Mouse (Mus musculus): ENCODE results near the gene Top3a. TPM values are rescaled to one million over a fixed set of nuclear protein-coding genes. Genes with fewer than 3 reads are reported as not detected.
"Not testable (repeated sequence)": the region's sequence is repeated elsewhere in the genome, so short reads cannot be mapped to it uniquely, and the experiment has no call there.

The Top3a gene
- polyA plus RNA-seq (2016; fragmentation: Nextera tagmentation; extraction: Ambion mirVana): 16.0 and 17.8 TPM in 2 replicates

GRCm38 (mm10) chr11:60776829-60777740 is at the start of gene Top3a, which contains the start of gene Smcr8:
TSS of gene Top3a (minus strand) at chr11:60777365.
TSS of gene Smcr8 (plus strand) at chr11:60777524.
- H3K27me3 ChIP-seq (ENCODE audit: insufficient read depth, poor library complexity, severe bottlenecking): no peaks in the 10 kb centered on the region
- H3K4me3 ChIP-seq: peak within 1 kb of the TSS; percentile 83
- H3K9me3 ChIP-seq: no peaks in the 10 kb centered on the region
- H3K36me3 ChIP-seq: peaks cover 32% of the 10 kb centered on the region
- DNase-seq (ENCODE audit: low spot score): peak; percentile 97
- peaks cover 54% of the 10 kb centered on the region for H3K4me1 ChIP-seq
- under 1% methylated on average over 62 of the region's 62 CpGs for WGBS
- peak within 1 kb of the TSS; percentile 92 for H3K27ac ChIP-seq

- DNase-seq (ENCODE audit: low spot score): no peak
- H3K4me1 ChIP-seq: peaks cover 6% of the 10 kb centered on the region
- 52% methylated on average over 1 of the region's 1 CpGs for WGBS
- H3K27me3 ChIP-seq (ENCODE audit: insufficient read depth, poor library complexity, severe bottlenecking): no peaks in the 10 kb centered on the region
- no peaks in the 10 kb centered on the region for H3K9me3 ChIP-seq
- H3K27ac ChIP-seq: no peak overlapping the region
- H3K36me3 ChIP-seq: no peaks in the 10 kb centered on the region
- H3K4me3 ChIP-seq: no peak overlapping the region
Observed at GRCm38 (mm10) chr11:60826700-60827099, 49.5 kb upstream of the Top3a start.

DNA sequence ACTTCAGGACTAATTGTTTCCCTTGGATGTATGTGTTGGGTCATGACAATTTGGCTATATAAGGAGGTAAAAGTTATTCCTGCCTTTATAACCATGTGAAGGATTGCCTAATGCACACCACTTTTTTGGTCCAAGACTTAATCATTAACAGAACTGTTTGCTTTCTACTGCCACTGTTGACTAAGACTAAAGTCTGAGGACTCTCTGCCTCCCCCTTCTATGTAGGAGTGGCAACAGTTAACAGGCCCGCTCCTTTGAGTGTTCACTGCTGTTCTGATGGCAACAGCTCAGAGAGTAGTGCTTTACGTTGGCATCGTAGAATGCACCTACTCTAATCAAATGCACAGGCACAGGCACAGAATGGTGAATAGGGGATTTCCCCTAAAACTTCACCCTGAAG is 48.0 kb upstream of the Top3a start:
- no peaks in the 10 kb centered on the region for H3K4me1 ChIP-seq
- DNase-seq (ENCODE audit: low spot score): no peak
- no peak overlapping the region for H3K27ac ChIP-seq
- H3K9me3 ChIP-seq: no peaks in the 10 kb centered on the region
- H3K4me3 ChIP-seq: no peak overlapping the region
- no peaks in the 10 kb centered on the region for H3K36me3 ChIP-seq
- H3K27me3 ChIP-seq (ENCODE audit: insufficient read depth, poor library complexity, severe bottlenecking): no peaks in the 10 kb centered on the region
- WGBS: 82% methylated on average over 3 of the region's 3 CpGs

- Histone ChIP-seq H3K9me3 (no peaks in the 10 kb centered on the region), H3K27me3 (ENCODE audit: insufficient read depth, poor library complexity, severe bottlenecking) (no peaks in the 10 kb centered on the region), H3K4me3 (no peak overlapping the region), H3K27ac (no peak overlapping the region), H3K4me1 (no peaks in the 10 kb centered on the region), H3K36me3 (no peaks in the 10 kb centered on the region)
- 64% methylated on average over 2 of the region's 2 CpGs for WGBS
- DNase-seq (ENCODE audit: low spot score): no peak
Observed at GRCm38 (mm10) chr11:60823771-60824170, 46.6 kb upstream of the Top3a start.

GRCm38 (mm10) chr11:60816398-60816797 is 39.2 kb upstream of the Top3a start:
- Histone ChIP-seq H3K27ac (no peak overlapping the region), H3K36me3 (no peaks in the 10 kb centered on the region), H3K4me1 (no peaks in the 10 kb centered on the region), H3K27me3 (ENCODE audit: insufficient read depth, poor library complexity, severe bottlenecking) (no peaks in the 10 kb centered on the region), H3K9me3 (no peaks in the 10 kb centered on the region), H3K4me3 (no peak overlapping the region)
- WGBS: 60% methylated on average over 5 of the region's 5 CpGs
- DNase-seq (ENCODE audit: low spot score): no peak

DNA sequence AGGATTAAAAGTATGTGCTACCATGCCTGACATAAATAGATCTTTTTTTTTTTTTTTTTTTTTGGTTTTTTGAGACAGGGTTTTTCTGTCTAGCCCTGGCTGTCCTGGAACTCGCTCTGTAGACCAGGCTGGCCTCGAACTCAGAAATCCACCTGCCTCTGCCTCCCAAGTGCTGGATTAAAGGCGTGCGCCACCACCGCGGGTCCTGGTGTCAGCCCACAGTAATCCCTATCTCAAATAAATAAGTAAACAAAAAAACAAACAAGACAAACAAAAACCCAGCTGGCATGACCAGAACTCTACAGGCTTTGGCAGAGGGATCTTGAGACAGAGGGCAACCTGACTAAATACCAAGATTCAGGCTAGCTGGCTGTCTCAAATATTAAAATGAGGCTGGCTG is 34.5 kb upstream of the Top3a start, which contains the start of gene Shmt1:
TSS of gene Shmt1 (minus strand) at position 101 of the 400 bp plus-strand sequence.
- not testable (repeated sequence) for H3K9me3 ChIP-seq; H3K27me3 ChIP-seq (ENCODE audit: insufficient read depth, poor library complexity, severe bottlenecking); DNase-seq (ENCODE audit: low spot score); H3K36me3 ChIP-seq
- H3K27ac ChIP-seq: peak within 1 kb of the TSS; percentile 84
- H3K4me1 ChIP-seq: peaks cover 29% of the 10 kb centered on the region
- peak within 1 kb of the TSS; percentile 64 for H3K4me3 ChIP-seq
- 24% methylated on average over 6 of the region's 6 CpGs for WGBS

DNA sequence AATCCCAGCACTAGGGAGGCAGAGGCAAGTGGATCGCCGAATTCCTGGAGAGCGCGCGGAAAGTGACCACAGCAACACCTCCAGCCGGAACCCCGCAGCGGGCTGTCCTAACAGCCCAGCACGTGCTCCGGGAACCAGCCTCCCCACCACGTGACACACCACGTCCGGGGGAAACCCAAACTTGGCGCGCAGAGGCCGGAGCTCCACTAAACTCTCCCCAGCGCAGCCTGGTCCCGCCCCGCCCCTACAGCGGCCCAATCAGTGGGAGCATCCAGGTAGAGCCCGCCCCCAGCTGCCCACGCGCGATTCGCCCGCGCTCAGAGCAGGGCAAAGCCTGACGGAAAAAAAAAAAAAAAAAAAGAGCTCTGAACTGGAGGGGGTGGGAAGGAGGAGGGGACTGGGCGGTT is 33.9 kb upstream of the Top3a start:
- peak; percentile 99 for DNase-seq (ENCODE audit: low spot score)
- H3K27ac ChIP-seq: peak overlapping the region; percentile 84

DNA sequence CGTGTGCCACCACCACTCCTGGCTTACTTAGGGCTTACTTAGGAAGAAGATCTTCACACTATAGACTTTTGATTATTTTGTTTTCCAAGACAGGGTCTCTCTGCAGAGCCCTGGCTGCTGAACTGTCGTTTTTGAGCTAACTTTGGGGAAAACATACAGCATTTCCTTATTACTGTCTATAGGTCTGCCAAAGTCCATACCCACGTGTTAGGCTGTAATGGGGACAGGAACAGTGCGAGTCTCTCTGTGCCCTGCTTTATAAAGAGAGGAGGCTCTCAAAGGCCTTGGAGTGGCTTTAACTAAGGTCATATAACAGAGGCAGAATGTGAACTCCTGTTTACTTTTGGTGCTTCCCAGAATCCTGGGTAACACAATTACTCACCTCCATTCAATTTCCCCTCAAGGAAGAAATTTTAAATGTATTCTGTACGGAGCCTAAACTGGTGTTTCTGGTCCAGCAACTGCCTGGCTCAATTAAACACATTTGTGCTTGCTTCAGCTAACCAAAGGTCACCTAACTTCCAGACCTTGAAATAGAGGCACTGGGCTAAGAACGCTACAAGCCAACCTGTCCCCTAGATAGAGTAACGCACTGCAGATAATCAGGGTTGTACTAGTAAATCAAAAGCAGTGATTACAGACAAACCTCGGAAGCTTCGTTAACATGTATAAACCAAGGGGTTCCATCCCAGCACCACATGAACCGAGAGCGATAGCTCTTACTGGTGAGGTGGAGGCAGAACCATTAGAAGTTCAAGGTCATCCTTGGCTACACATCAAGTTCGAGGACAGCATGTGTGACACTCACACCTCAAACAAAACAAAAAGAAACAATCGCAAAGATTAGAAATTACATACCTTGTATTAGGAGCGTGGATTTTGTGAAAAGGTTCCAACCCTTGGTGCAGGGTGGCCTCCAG is 33.1 kb upstream of the Top3a start:
- DNase-seq (ENCODE audit: low spot score): no peak
- H3K27ac ChIP-seq: peak overlapping the region; percentile 84
- H3K36me3 ChIP-seq: peaks cover 3% of the 10 kb centered on the region; the same call in 1 of the 2 replicates
- H3K4me1 ChIP-seq: peaks cover 29% of the 10 kb centered on the region
- H3K9me3 ChIP-seq: no peaks in the 10 kb centered on the region
- 15% methylated on average over 14 of the region's 14 CpGs for WGBS
- H3K4me3 ChIP-seq: peak overlapping the region; percentile 64
- no peaks in the 10 kb centered on the region for H3K27me3 ChIP-seq (ENCODE audit: insufficient read depth, poor library complexity, severe bottlenecking)

More for the DNA sequence above, 33.9 kb upstream of the Top3a start:
- H3K9me3 ChIP-seq: no peaks in the 10 kb centered on the region
- H3K4me3 ChIP-seq: peak overlapping the region; percentile 64
- no peaks in the 10 kb centered on the region for H3K27me3 ChIP-seq (ENCODE audit: insufficient read depth, poor library complexity, severe bottlenecking)
- H3K36me3 ChIP-seq: peaks cover 3% of the 10 kb centered on the region; the same call in 1 of the 2 replicates
- H3K4me1 ChIP-seq: peaks cover 29% of the 10 kb centered on the region
- WGBS: under 1% methylated on average over 29 of the region's 29 CpGs

DNA sequence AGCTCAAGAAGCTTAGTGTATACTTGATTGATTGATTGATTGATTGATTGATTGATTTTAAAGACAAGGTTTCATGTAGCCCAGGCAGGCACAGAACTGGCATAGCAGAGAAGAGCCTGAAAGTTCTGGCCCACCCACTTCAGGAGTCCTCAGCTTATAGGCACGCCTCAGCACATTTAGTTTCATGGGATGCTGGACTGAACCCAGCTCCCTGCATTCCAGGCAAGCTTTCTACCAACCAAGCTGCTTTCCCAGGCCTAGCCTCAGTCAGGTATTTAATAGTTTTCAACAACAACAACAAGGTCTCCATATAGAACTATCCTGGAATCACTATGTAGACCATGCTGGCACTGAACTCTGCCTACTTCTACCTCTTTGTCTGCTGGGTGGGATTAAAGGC is 32.4 kb upstream of the Top3a start:
- Histone ChIP-seq H3K27me3 (ENCODE audit: insufficient read depth, poor library complexity, severe bottlenecking) (no peaks in the 10 kb centered on the region), H3K9me3 (no peaks in the 10 kb centered on the region), H3K4me1 (peaks cover 29% of the 10 kb centered on the region), H3K27ac (no peak overlapping the region), H3K4me3 (peak overlapping the region; percentile 64), H3K36me3 (peaks cover 3% of the 10 kb centered on the region; the same call in 1 of the 2 replicates)
- no peak for DNase-seq (ENCODE audit: low spot score)
- WGBS: 67% methylated on average over 1 of the region's 1 CpGs

GRCm38 (mm10) chr11:60808286-60809070 is 31.3 kb upstream of the Top3a start:
- Histone ChIP-seq H3K27ac (no peak overlapping the region), H3K4me1 (peaks cover 29% of the 10 kb centered on the region), H3K9me3 (no peaks in the 10 kb centered on the region), H3K36me3 (peaks cover 13% of the 10 kb centered on the region), H3K4me3 (no peak overlapping the region), H3K27me3 (ENCODE audit: insufficient read depth, poor library complexity, severe bottlenecking) (no peaks in the 10 kb centered on the region)
- WGBS: 75% methylated on average over 4 of the region's 4 CpGs
- DNase-seq (ENCODE audit: low spot score): no peak

GRCm38 (mm10) chr11:60800892-60801291 is 23.7 kb upstream of the Top3a start:
- WGBS: 85% methylated on average over 1 of the region's 1 CpGs
- no peak overlapping the region for H3K27ac ChIP-seq
- H3K9me3 ChIP-seq: no peaks in the 10 kb centered on the region
- H3K4me1 ChIP-seq: peaks cover 5% of the 10 kb centered on the region; the same call in 1 of the 2 replicates
- DNase-seq (ENCODE audit: low spot score): no peak
- peaks cover 78% of the 10 kb centered on the region for H3K36me3 ChIP-seq
- no peak overlapping the region for H3K4me3 ChIP-seq
- H3K27me3 ChIP-seq (ENCODE audit: insufficient read depth, poor library complexity, severe bottlenecking): no peaks in the 10 kb centered on the region

GRCm38 (mm10) chr11:60799977-60800376 is 22.8 kb upstream of the Top3a start:
- Histone ChIP-seq H3K27ac (no peak overlapping the region), H3K4me3 (no peak overlapping the region), H3K9me3 (no peaks in the 10 kb centered on the region), H3K27me3 (ENCODE audit: insufficient read depth, poor library complexity, severe bottlenecking) (no peaks in the 10 kb centered on the region), H3K36me3 (peaks cover 86% of the 10 kb centered on the region), H3K4me1 (peaks cover 8% of the 10 kb centered on the region; the same call in 1 of the 2 replicates)
- no peak for DNase-seq (ENCODE audit: low spot score)
- WGBS: 86% methylated on average over 4 of the region's 4 CpGs
